8 mouse cellular contexts compared by ENCODE assay signal in genomic region chr14:36862387-36862786, GRCm38 (mm10).
DNase-seq lines count a peak whose midpoint lies in the region; ATAC-seq and TF ChIP-seq lines count a peak whose summit lies in the region.

No protein-coding gene starts in this region.

- DNase-seq in adrenal gland, adult (ENCODE audit: inconsistent age in 2 of 2, low spot score in 1 of 2) = peak; percentile 23 to 76
- no peak for DNase-seq in adrenal gland, adult 8-10 months
- peak; percentile 8 to 18 for DNase-seq in urinary bladder, postnatal 36 days (ENCODE audit: low spot score in 2 of 2)
- no peak for DNase-seq in urinary bladder, postnatal 4 days (ENCODE audit: low spot score in 2 of 2)
- DNase-seq in forebrain, embryonic 11.5 days (ENCODE audit: low spot score) = peak; percentile 82
- DNase-seq in kidney, adult 2 months = peak; percentile 44
- DNase-seq in lung, adult 18-20 months = peak; percentile 22 to 31
- DNase-seq in retina, postnatal 1 day = peak; percentile 66

- H3K4me1 ChIP-seq in forebrain, embryonic 11.5 days (replicated peaks; ENCODE audit: control insufficient read depth, insufficient read depth, low read length) = no peaks in the 10 kb centered on the region
- H3K4me1 ChIP-seq in kidney, adult 2 months (ENCODE audit: control insufficient read depth, insufficient read depth, low read length) = no peaks in the 10 kb centered on the region

- no peaks in the 10 kb centered on the region for H3K9me3 ChIP-seq in forebrain, embryonic 11.5 days (ENCODE audit: control insufficient read depth, low read length)

- no peak for TF ChIP-seq POLR2A in kidney, adult 2 months (IDR thresholded peaks at IDR 0.05; ENCODE audit: low read depth, low read length)

- H3K4me3 ChIP-seq in forebrain, embryonic 11.5 days (ENCODE audit: low read depth, low read length) = no peak overlapping the region
- H3K4me3 ChIP-seq in kidney, adult 2 months (ENCODE audit: insufficient read depth, low read depth, low read length) = no peak overlapping the region

- TF ChIP-seq CTCF in kidney, adult 2 months (conservative IDR thresholded peaks at IDR 0.05; ENCODE audit: insufficient read depth, insufficient read length, low read depth, low read length) = peak; percentile 64

- no peak overlapping the region for H3K4me2 ChIP-seq in forebrain, embryonic 11.5 days (ENCODE audit: low read depth, low read length, severe bottlenecking)

- H3K27me3 ChIP-seq in forebrain, embryonic 11.5 days (ENCODE audit: control insufficient read depth, insufficient read depth, low read length) = no peaks in the 10 kb centered on the region
- H3K27me3 ChIP-seq in kidney, adult 2 months (replicated peaks; ENCODE audit: control insufficient read depth, insufficient read depth, low read length) = no peaks in the 10 kb centered on the region

- no peak overlapping the region for H3K27ac ChIP-seq in forebrain, embryonic 11.5 days (ENCODE audit: low read depth, low read length)
- H3K27ac ChIP-seq in kidney, adult 2 months (ENCODE audit: insufficient read depth, low read depth, low read length) = no peak overlapping the region

- H3K9ac ChIP-seq in forebrain, embryonic 11.5 days (ENCODE audit: low read length) = no peak overlapping the region

- H3K36me3 ChIP-seq in forebrain, embryonic 11.5 days (ENCODE audit: control insufficient read depth, insufficient read depth, low read length) = no peaks in the 10 kb centered on the region
- no peaks in the 10 kb centered on the region for H3K36me3 ChIP-seq in kidney, adult 2 months (ENCODE audit: control insufficient read depth, insufficient read depth, low read length)

- peak; percentile 59 for ATAC-seq in forebrain, embryonic 11.5 days (replicated peaks; ENCODE audit: low FRiP score)

- 25% methylated on average over 7 of the region's 7 CpGs for WGBS in forebrain, embryonic 11.5 days
- 22% methylated on average over 7 of the region's 7 CpGs for WGBS in kidney, adult 2 months

Comparison
In these comparisons a context has a peak if more than half of its experiments do, and no peak if none do; other contexts are left out.
1. DNase-seq: peak in adrenal gland, adult (2 of 2), urinary bladder, postnatal 36 days (2 of 2), forebrain, embryonic 11.5 days (single experiment), kidney, adult 2 months (single experiment), lung, adult 18-20 months (2 of 2) and retina, postnatal 1 day (single experiment); none in adrenal gland, adult 8-10 months (single experiment) and urinary bladder, postnatal 4 days (0 of 2).